Mouse (Mus musculus): Measurements from ENCODE around the gene Car14. TPM values are rescaled to one million over a fixed set of nuclear protein-coding genes. Genes with fewer than 3 reads are reported as not detected.

Gene Car14
- polyA plus RNA-seq, 1 experiment from 2014 or later, result 78.2 TPM

GRCm38 (mm10) chr3:95914706-95915105 is 10.2 kb upstream of the Car14 start:
- Histone ChIP-seq H3K27ac (ENCODE audit: low read length) (no peak overlapping the region), H3K4me2 (ENCODE audit: low read depth, low read length) (no peak overlapping the region), H3K9ac (ENCODE audit: low read length) (no peak overlapping the region), H3K27me3 (ENCODE audit: control insufficient read depth, insufficient read depth, low read length) (no peaks in the 10 kb centered on the region), H3K4me3 (ENCODE audit: low read length) (no peak overlapping the region), H3K9me3 (replicated peaks; ENCODE audit: control insufficient read depth, low read length) (no peaks in the 10 kb centered on the region), H3K36me3 (ENCODE audit: control insufficient read depth, insufficient read depth) (no peaks in the 10 kb centered on the region), H3K4me1 (ENCODE audit: control insufficient read depth, insufficient read depth, low read length) (no peaks in the 10 kb centered on the region)
- WGBS, result 61% methylated on average over 4 of the region's 4 CpGs
- no peak for ATAC-seq (replicated peaks; ENCODE audit: extremely low read depth, insufficient read depth, low FRiP score)

GRCm38 (mm10) chr3:95907613-95908012 is 3.1 kb upstream of the Car14 start:
- no peak overlapping the region for H3K4me2 ChIP-seq (ENCODE audit: low read depth, low read length)
- no peaks in the 10 kb centered on the region for H3K27me3 ChIP-seq (ENCODE audit: control insufficient read depth, insufficient read depth, low read length)
- H3K36me3 ChIP-seq (ENCODE audit: control insufficient read depth, insufficient read depth), result no peaks in the 10 kb centered on the region
- peaks cover 28% of the 10 kb centered on the region for H3K4me1 ChIP-seq (ENCODE audit: control insufficient read depth, insufficient read depth, low read length)
- no peaks in the 10 kb centered on the region for H3K9me3 ChIP-seq (replicated peaks; ENCODE audit: control insufficient read depth, low read length)
- H3K4me3 ChIP-seq (ENCODE audit: low read length), result no peak overlapping the region
- no peak overlapping the region for H3K9ac ChIP-seq (ENCODE audit: low read length)
- no peak for ATAC-seq (replicated peaks; ENCODE audit: extremely low read depth, insufficient read depth, low FRiP score)
- WGBS, result 42% methylated on average over 4 of the region's 4 CpGs
- H3K27ac ChIP-seq (ENCODE audit: low read length), result no peak overlapping the region

- Histone ChIP-seq H3K4me3 (ENCODE audit: low read length) (peak overlapping the region; percentile 58), H3K4me2 (ENCODE audit: low read depth, low read length) (peak overlapping the region; percentile 80), H3K9ac (ENCODE audit: low read length) (peak overlapping the region; percentile 23; the same call in 1 of the 2 replicates), H3K27ac (ENCODE audit: low read length) (no peak overlapping the region), H3K4me1 (ENCODE audit: control insufficient read depth, insufficient read depth, low read length) (peaks cover 35% of the 10 kb centered on the region), H3K27me3 (ENCODE audit: control insufficient read depth, insufficient read depth, low read length) (no peaks in the 10 kb centered on the region), H3K9me3 (replicated peaks; ENCODE audit: control insufficient read depth, low read length) (no peaks in the 10 kb centered on the region), H3K36me3 (ENCODE audit: control insufficient read depth, insufficient read depth) (no peaks in the 10 kb centered on the region)
- 0% methylated on average over 12 of the region's 12 CpGs for WGBS
- no peak for ATAC-seq (replicated peaks; ENCODE audit: extremely low read depth, insufficient read depth, low FRiP score)
Measured at GRCm38 (mm10) chr3:95906860-95907259, 2.4 kb upstream of the Car14 start.

- Histone ChIP-seq H3K9ac (ENCODE audit: low read length) (peak overlapping the region; percentile 80), H3K4me1 (ENCODE audit: control insufficient read depth, insufficient read depth, low read length) (peaks cover 40% of the 10 kb centered on the region), H3K27ac (ENCODE audit: low read length) (peak overlapping the region; percentile 86; the same call in 1 of the 2 replicates), H3K27me3 (ENCODE audit: control insufficient read depth, insufficient read depth, low read length) (no peaks in the 10 kb centered on the region), H3K36me3 (ENCODE audit: control insufficient read depth, insufficient read depth) (no peaks in the 10 kb centered on the region), H3K4me2 (ENCODE audit: low read depth, low read length) (peak overlapping the region; percentile 80), H3K9me3 (replicated peaks; ENCODE audit: control insufficient read depth, low read length) (no peaks in the 10 kb centered on the region), H3K4me3 (ENCODE audit: low read length) (peak overlapping the region; percentile 58)
- no peak for ATAC-seq (replicated peaks; ENCODE audit: extremely low read depth, insufficient read depth, low FRiP score)
- WGBS, result under 1% methylated on average over 12 of the region's 12 CpGs
Measured at GRCm38 (mm10) chr3:95905940-95906492, 1.5 kb upstream of the Car14 start.

- Histone ChIP-seq H3K4me3 (ENCODE audit: low read length) (peak overlapping the region; percentile 58), H3K4me2 (ENCODE audit: low read depth, low read length) (peak overlapping the region; percentile 80), H3K27me3 (ENCODE audit: control insufficient read depth, insufficient read depth, low read length) (no peaks in the 10 kb centered on the region), H3K9ac (ENCODE audit: low read length) (peak overlapping the region; percentile 80), H3K27ac (ENCODE audit: low read length) (peak overlapping the region; percentile 86), H3K36me3 (ENCODE audit: control insufficient read depth, insufficient read depth) (no peaks in the 10 kb centered on the region), H3K4me1 (ENCODE audit: control insufficient read depth, insufficient read depth, low read length) (peaks cover 40% of the 10 kb centered on the region), H3K9me3 (replicated peaks; ENCODE audit: control insufficient read depth, low read length) (no peaks in the 10 kb centered on the region)
- WGBS, result under 1% methylated on average over 18 of the region's 18 CpGs
- ATAC-seq (replicated peaks; ENCODE audit: extremely low read depth, insufficient read depth, low FRiP score), result peak; percentile 47
Measured at GRCm38 (mm10) chr3:95905146-95905939, 852 bp upstream of the Car14 start.

GRCm38 (mm10) chr3:95903753-95904502 is 563 bp downstream of the Car14 start:
- Histone ChIP-seq H3K9me3 (replicated peaks; ENCODE audit: control insufficient read depth, low read length) (no peaks in the 10 kb centered on the region), H3K27ac (ENCODE audit: low read length) (peak overlapping the region; percentile 86), H3K4me2 (ENCODE audit: low read depth, low read length) (peak overlapping the region; percentile 80), H3K27me3 (ENCODE audit: control insufficient read depth, insufficient read depth, low read length) (no peaks in the 10 kb centered on the region), H3K36me3 (ENCODE audit: control insufficient read depth, insufficient read depth) (no peaks in the 10 kb centered on the region), H3K4me3 (ENCODE audit: low read length) (peak overlapping the region; percentile 58), H3K9ac (ENCODE audit: low read length) (peak overlapping the region; percentile 80), H3K4me1 (ENCODE audit: control insufficient read depth, insufficient read depth, low read length) (peaks cover 40% of the 10 kb centered on the region)
- 9% methylated on average over 15 of the region's 15 CpGs for WGBS
- no peak for ATAC-seq (replicated peaks; ENCODE audit: extremely low read depth, insufficient read depth, low FRiP score)

- Histone ChIP-seq H3K4me1 (ENCODE audit: control insufficient read depth, insufficient read depth, low read length) (peaks cover 40% of the 10 kb centered on the region), H3K27me3 (ENCODE audit: control insufficient read depth, insufficient read depth, low read length) (no peaks in the 10 kb centered on the region), H3K36me3 (ENCODE audit: control insufficient read depth, insufficient read depth) (0 out of 2 replicates have a peak, but pooled peaks cover 3% of the 10 kb centered on the region), H3K9me3 (replicated peaks; ENCODE audit: control insufficient read depth, low read length) (no peaks in the 10 kb centered on the region), H3K4me2 (ENCODE audit: low read depth, low read length) (peak overlapping the region; percentile 80), H3K27ac (ENCODE audit: low read length) (peak overlapping the region; percentile 86), H3K4me3 (ENCODE audit: low read length) (peak overlapping the region; percentile 58), H3K9ac (ENCODE audit: low read length) (peak overlapping the region; percentile 80)
- 23% methylated on average over 6 of the region's 6 CpGs for WGBS
- no peak for ATAC-seq (replicated peaks; ENCODE audit: extremely low read depth, insufficient read depth, low FRiP score)
Measured at GRCm38 (mm10) chr3:95902643-95903042, 1.8 kb downstream of the Car14 start.

- Histone ChIP-seq H3K4me1 (ENCODE audit: control insufficient read depth, insufficient read depth, low read length) (peaks cover 40% of the 10 kb centered on the region), H3K4me2 (ENCODE audit: low read depth, low read length) (peak overlapping the region; percentile 80), H3K36me3 (ENCODE audit: control insufficient read depth, insufficient read depth) (peaks cover 5% of the 10 kb centered on the region; the same call in 1 of the 2 replicates), H3K27me3 (ENCODE audit: control insufficient read depth, insufficient read depth, low read length) (no peaks in the 10 kb centered on the region), H3K9me3 (replicated peaks; ENCODE audit: control insufficient read depth, low read length) (no peaks in the 10 kb centered on the region), H3K27ac (ENCODE audit: low read length) (peak overlapping the region; percentile 86), H3K9ac (ENCODE audit: low read length) (peak overlapping the region; percentile 80), H3K4me3 (ENCODE audit: low read length) (peak overlapping the region; percentile 58)
- ATAC-seq (replicated peaks; ENCODE audit: extremely low read depth, insufficient read depth, low FRiP score), result no peak; the same call in 1 of the 2 replicates
Measured at GRCm38 (mm10) chr3:95902373-95902625, 2.2 kb downstream of the Car14 start.

Data from heart, embryonic 16.5 days (tissue).